ENCODE assay signal across 9 mouse cellular contexts in the genomic region with DNA sequence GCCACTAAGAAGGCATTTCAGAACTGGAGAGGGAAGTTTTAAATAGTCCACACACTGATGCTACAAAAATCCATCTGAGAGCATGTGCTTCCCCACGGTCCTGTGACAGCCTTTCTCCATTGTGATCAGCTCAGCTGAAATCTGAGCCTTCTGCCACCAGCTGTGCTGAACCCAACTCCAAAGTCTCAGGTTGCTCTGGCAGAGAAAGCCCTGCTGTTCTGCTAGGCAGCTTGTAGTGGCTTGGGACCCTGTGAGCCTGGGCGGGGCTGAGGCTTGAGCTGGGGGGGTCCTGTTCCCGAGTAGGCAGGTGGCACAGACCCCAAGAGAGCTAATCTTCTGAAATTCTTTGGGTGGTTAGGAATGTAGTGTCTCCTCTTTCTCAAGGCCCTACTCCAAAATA.
DNase-seq lines count a peak whose midpoint lies in the region; ATAC-seq and TF ChIP-seq lines count a peak whose summit lies in the region.
"Had no signal": no experiment of that assay in that cellular context is flagged by ENCODE, and none has a peak within 500 bp of the region (broad histone marks: within the 10 kb centered on the region; RNA-seq: fewer than 3 reads in every experiment).

No protein-coding gene starts in this region.

- 14% methylated on average over 3 of the region's 3 CpGs for WGBS in intestine, embryonic 15.5 days
- WGBS in intestine, postnatal 0 days = 27% methylated on average over 3 of the region's 3 CpGs
- WGBS in intestine, embryonic 16.5 days = 13% methylated on average over 3 of the region's 3 CpGs

- H3K9me3 ChIP-seq in intestine, embryonic 15.5 days = no peaks in the 10 kb centered on the region
- H3K9me3 ChIP-seq in intestine, postnatal 0 days (ENCODE audit: control insufficient read depth) = no peaks in the 10 kb centered on the region
- no peaks in the 10 kb centered on the region for H3K9me3 ChIP-seq in intestine, embryonic 16.5 days (ENCODE audit: control insufficient read depth, low read length)
- H3K9me3 ChIP-seq: lung, embryonic 15.5 days had no signal

- H3K27me3 ChIP-seq in intestine, embryonic 15.5 days (replicated peaks) = peaks cover 5% of the 10 kb centered on the region; the same call in 1 of the 2 replicates
- no peaks in the 10 kb centered on the region for H3K27me3 ChIP-seq in intestine, postnatal 0 days (replicated peaks; ENCODE audit: control insufficient read depth, insufficient read depth, low read length)
- H3K27me3 ChIP-seq in intestine, embryonic 16.5 days (replicated peaks; ENCODE audit: control insufficient read depth, insufficient read depth, low read length) = 0 out of 2 replicates have a peak, but pooled peaks cover 3% of the 10 kb centered on the region
- H3K27me3 ChIP-seq: lung, embryonic 15.5 days had no signal

- no peak overlapping the region for H3K4me3 ChIP-seq in intestine, embryonic 15.5 days (replicated peaks)
- H3K4me3 ChIP-seq in intestine, postnatal 0 days (ENCODE audit: low read depth, low read length) = no peak overlapping the region
- no peak overlapping the region for H3K4me3 ChIP-seq in intestine, embryonic 16.5 days (ENCODE audit: low read length)
- H3K4me3 ChIP-seq: lung, embryonic 15.5 days had no signal

- TF ChIP-seq POLR2A in brain, embryonic 14.5 days (IDR thresholded peaks at IDR 0.05; ENCODE audit: borderline replicate concordance, extremely low read depth, insufficient read depth, insufficient read length, poor library complexity, severe bottlenecking) = no peak

- no peak overlapping the region for H3K9ac ChIP-seq in intestine, embryonic 15.5 days
- H3K9ac ChIP-seq in intestine, postnatal 0 days (ENCODE audit: low read depth, low read length) = no peak overlapping the region
- no peak overlapping the region for H3K9ac ChIP-seq in intestine, embryonic 16.5 days (ENCODE audit: low read depth, low read length)
- H3K9ac ChIP-seq: lung, embryonic 15.5 days had no signal

- TF ChIP-seq CTCF in intestine, postnatal 0 days (IDR thresholded peaks at IDR 0.05; ENCODE audit: low read depth) = no peak
- TF ChIP-seq CTCF in brain, embryonic 14.5 days (IDR thresholded peaks at IDR 0.05; ENCODE audit: borderline replicate concordance, extremely low read depth, insufficient read depth, insufficient read length) = no peak

- no peak overlapping the region for H3K4me2 ChIP-seq in intestine, embryonic 15.5 days (replicated peaks)
- H3K4me2 ChIP-seq in intestine, postnatal 0 days (replicated peaks; ENCODE audit: low read depth) = no peak overlapping the region
- H3K4me2 ChIP-seq in intestine, embryonic 16.5 days (ENCODE audit: low read depth, low read length) = no peak overlapping the region
- H3K4me2 ChIP-seq: lung, embryonic 15.5 days had no signal

- 0 out of 2 replicates have a peak, but pooled peaks cover 3% of the 10 kb centered on the region for H3K4me1 ChIP-seq in intestine, embryonic 15.5 days (replicated peaks)
- no peaks in the 10 kb centered on the region for H3K4me1 ChIP-seq in intestine, postnatal 0 days (replicated peaks; ENCODE audit: control insufficient read depth, insufficient read depth, low read length)
- no peaks in the 10 kb centered on the region; the same call in 1 of the 2 replicates for H3K4me1 ChIP-seq in intestine, embryonic 16.5 days (ENCODE audit: control insufficient read depth, insufficient read depth, low read length)

- peak; percentile 24 for DNase-seq in ES-CJ7 (ENCODE audit: low read depth, low spot score)
- DNase-seq in brain, embryonic 14.5 days (ENCODE audit: low read depth) = peak; percentile 58
- DNase-seq in Muller cell, postnatal 12 days (ENCODE audit: inconsistent ontology term) = no peak
- DNase-seq in spleen, postnatal 4 days (ENCODE audit: low spot score in 2 of 2) = no peak

- no peaks in the 10 kb centered on the region for H3K36me3 ChIP-seq in intestine, embryonic 15.5 days
- H3K36me3 ChIP-seq in intestine, postnatal 0 days (ENCODE audit: control insufficient read depth, insufficient read depth) = no peaks in the 10 kb centered on the region
- no peaks in the 10 kb centered on the region for H3K36me3 ChIP-seq in intestine, embryonic 16.5 days (ENCODE audit: control insufficient read depth, insufficient read depth, low read length)
- H3K36me3 ChIP-seq: G1E; lung, embryonic 15.5 days had no signal

- peak; percentile 41; the same call in 1 of the 2 replicates for ATAC-seq in intestine, embryonic 15.5 days
- no peak for ATAC-seq in intestine, postnatal 0 days
- 0 out of 2 replicates have a peak, but pooled peaks have one; percentile 23 for ATAC-seq in intestine, embryonic 16.5 days

- H3K27ac ChIP-seq in intestine, embryonic 15.5 days = no peak overlapping the region
- no peak overlapping the region for H3K27ac ChIP-seq in intestine, postnatal 0 days (ENCODE audit: low read depth, low read length)
- H3K27ac ChIP-seq in intestine, embryonic 16.5 days (ENCODE audit: low read length) = no peak overlapping the region
- H3K27ac ChIP-seq: lung, embryonic 15.5 days had no signal

Comparison
In these comparisons a context has a peak if more than half of its experiments do, and no peak if none do; other contexts are left out.
1. DNase-seq: peak in ES-CJ7 (single experiment) and brain, embryonic 14.5 days (single experiment); none in Muller cell, postnatal 12 days (single experiment) and spleen, postnatal 4 days (0 of 2).